Mouse (Mus musculus) embryonic facial prominence, embryonic 12.5 days (tissue): ENCODE measurements around the gene Cbfa2t2. TPM values are rescaled to one million over a fixed set of nuclear protein-coding genes. Genes with fewer than 3 reads are reported as not detected.

ENCODE experiments used
- ATAC-seq: fragments of 200-750 bp; cut with Nextera tagmentation; 2 replicates; pipeline ENCODE4 v1.8.0; 2017; ENCODE audit not compliant: insufficient number of reproducible peaks, insufficient read depth, low FRiP score, low TSS enrichment
- H3K27ac ChIP-seq: fragments of 300-500 bp; sonication (generic); 2 replicates; pipeline ENCODE4 v1.5.1; 2016; ENCODE audit warnings: mild to moderate bottlenecking
- H3K27me3 ChIP-seq: fragments of 300-500 bp; sonication (generic); 2 replicates; pipeline ENCODE4 v1.6.1; 2016; ENCODE audit warnings: mild to moderate bottlenecking, moderate library complexity
- H3K36me3 ChIP-seq: fragments of 300-500 bp; sonication (generic); 2 replicates; pipeline ENCODE4 v1.6.1; 2016; ENCODE audit warnings: mild to moderate bottlenecking
- H3K4me1 ChIP-seq: fragments of 300-500 bp; sonication (generic); 2 replicates; pipeline ENCODE4 v1.6.1; 2016
- H3K4me2 ChIP-seq: fragments of 300-500 bp; sonication (generic); replicated peaks from 2 replicates; pipeline ENCODE4 v1.6.1; 2016; ENCODE audit warnings: mild to moderate bottlenecking, moderate library complexity
- H3K4me3 ChIP-seq: fragments of 300-500 bp; sonication (generic); 2 replicates; pipeline ENCODE4 v1.5.1; 2016; ENCODE audit warnings: mild to moderate bottlenecking
- H3K9ac ChIP-seq: fragments of 300-500 bp; sonication (generic); 2 replicates; pipeline ENCODE4 v1.6.1; 2016; ENCODE audit warnings: mild to moderate bottlenecking, moderate library complexity
- H3K9me3 ChIP-seq: fragments of 300-500 bp; sonication (generic); 2 replicates; pipeline ENCODE4 v1.6.1; 2016; ENCODE audit warnings: mild to moderate bottlenecking, moderate library complexity
- WGBS: fragments of 180-500 bp; shearing (Covaris S2); methylation state at CpG from one replicate; pipeline ENCODE4 v1.1.7; 2016; 5-methylcytosine and 5-hydroxymethylcytosine counted together
- polyA plus RNA-seq: library from polyadenylated mRNA; unstranded; fragments of >200 nt; fragmentation: Nextera tagmentation; extraction: Ambion mirVana; gene quantifications from 2 replicates; pipeline ENCODE4 v1.2.1, GENCODE M21; 2016

Cbfa2t2 gene
- polyA plus RNA-seq, result 58.8 and 65.3 TPM in 2 replicates

GRCm38 (mm10) chr2:154436458-154437190, at the start of gene Cbfa2t2:
Gene Cbfa2t2, plus strand, starts transcription at chr2:154436481.
- H3K4me3 ChIP-seq, result peak within 1 kb of the TSS; percentile 95
- no peaks in the 10 kb centered on the region for H3K9me3 ChIP-seq
- H3K4me2 ChIP-seq, result peak within 1 kb of the TSS; percentile 49
- H3K4me1 ChIP-seq, result peaks cover 4% of the 10 kb centered on the region; the same call in 1 of the 2 replicates
- peak within 1 kb of the TSS; percentile 98 for H3K9ac ChIP-seq
- H3K36me3 ChIP-seq, result no peaks in the 10 kb centered on the region
- WGBS, result under 1% methylated on average over 65 of the region's 70 CpGs
- H3K27me3 ChIP-seq, result no peaks in the 10 kb centered on the region
- H3K27ac ChIP-seq, result peak within 1 kb of the TSS; percentile 97
- ATAC-seq, result peak; percentile 87

GRCm38 (mm10) chr2:154390180-154390964, 45.9 kb upstream of the Cbfa2t2 start:
- Histone ChIP-seq H3K4me3 (no peak overlapping the region), H3K27me3 (no peaks in the 10 kb centered on the region), H3K4me2 (no peak overlapping the region), H3K4me1 (no peaks in the 10 kb centered on the region), H3K9ac (no peak overlapping the region), H3K27ac (no peak overlapping the region), H3K9me3 (no peaks in the 10 kb centered on the region), H3K36me3 (no peaks in the 10 kb centered on the region)
- 81% methylated on average over 11 of the region's 11 CpGs for WGBS
- ATAC-seq, result peak; percentile 41; the same call in 1 of the 2 replicates

GRCm38 (mm10) chr2:154394602-154395001, 41.7 kb upstream of the Cbfa2t2 start:
- H3K4me3 ChIP-seq, result no peak overlapping the region
- no peak overlapping the region for H3K27ac ChIP-seq
- no peak for ATAC-seq
- no peaks in the 10 kb centered on the region for H3K4me1 ChIP-seq
- H3K36me3 ChIP-seq, result no peaks in the 10 kb centered on the region
- no peak overlapping the region for H3K9ac ChIP-seq
- no peaks in the 10 kb centered on the region for H3K9me3 ChIP-seq
- no peak overlapping the region for H3K4me2 ChIP-seq
- WGBS, result 74% methylated on average over 3 of the region's 3 CpGs
- H3K27me3 ChIP-seq, result no peaks in the 10 kb centered on the region

- no peak overlapping the region for H3K4me2 ChIP-seq
- no peak overlapping the region for H3K9ac ChIP-seq
- H3K4me3 ChIP-seq, result no peak overlapping the region
- 76% methylated on average over 2 of the region's 2 CpGs for WGBS
- no peaks in the 10 kb centered on the region for H3K36me3 ChIP-seq
- no peak for ATAC-seq
- H3K4me1 ChIP-seq, result no peaks in the 10 kb centered on the region
- H3K9me3 ChIP-seq, result no peaks in the 10 kb centered on the region
- H3K27me3 ChIP-seq, result no peaks in the 10 kb centered on the region
- no peak overlapping the region for H3K27ac ChIP-seq
Measured at GRCm38 (mm10) chr2:154396529-154396928, 39.8 kb upstream of the Cbfa2t2 start.

- Histone ChIP-seq H3K36me3 (no peaks in the 10 kb centered on the region), H3K27ac (no peak overlapping the region), H3K4me1 (peaks cover 7% of the 10 kb centered on the region), H3K9me3 (no peaks in the 10 kb centered on the region), H3K4me2 (no peak overlapping the region), H3K9ac (no peak overlapping the region), H3K27me3 (no peaks in the 10 kb centered on the region), H3K4me3 (no peak overlapping the region)
- ATAC-seq, result no peak
- 82% methylated on average over 7 of the region's 7 CpGs for WGBS
Measured at GRCm38 (mm10) chr2:154398267-154398666, 38.0 kb upstream of the Cbfa2t2 start.

GRCm38 (mm10) chr2:154399325-154399724, 37.0 kb upstream of the Cbfa2t2 start:
- 72% methylated on average over 2 of the region's 2 CpGs for WGBS
- H3K9me3 ChIP-seq, result no peaks in the 10 kb centered on the region
- no peak overlapping the region for H3K4me2 ChIP-seq
- H3K36me3 ChIP-seq, result no peaks in the 10 kb centered on the region
- H3K9ac ChIP-seq, result no peak overlapping the region
- ATAC-seq, result no peak
- H3K27ac ChIP-seq, result no peak overlapping the region
- H3K4me3 ChIP-seq, result no peak overlapping the region
- peaks cover 7% of the 10 kb centered on the region for H3K4me1 ChIP-seq
- H3K27me3 ChIP-seq, result no peaks in the 10 kb centered on the region

- peaks cover 7% of the 10 kb centered on the region for H3K4me1 ChIP-seq
- no peak overlapping the region for H3K9ac ChIP-seq
- H3K27ac ChIP-seq, result no peak overlapping the region
- ATAC-seq, result no peak
- H3K9me3 ChIP-seq, result no peaks in the 10 kb centered on the region
- H3K4me2 ChIP-seq, result no peak overlapping the region
- whole genome bisulfite sequencing, result 72% methylated on average over 1 of the region's 1 CpGs
- peaks cover 4% of the 10 kb centered on the region; the same call in 1 of the 2 replicates for H3K27me3 ChIP-seq
- H3K36me3 ChIP-seq, result no peaks in the 10 kb centered on the region
- no peak overlapping the region for H3K4me3 ChIP-seq
Measured at GRCm38 (mm10) chr2:154401976-154402375, 34.3 kb upstream of the Cbfa2t2 start.

- no peak; the same call in 1 of the 2 replicates for ATAC-seq
- Histone ChIP-seq H3K9me3 (no peaks in the 10 kb centered on the region), H3K27ac (0 out of 2 replicates have a peak overlapping the region, but pooled peaks have one; percentile 30), H3K4me1 (peaks cover 12% of the 10 kb centered on the region), H3K9ac (no peak overlapping the region), H3K4me2 (0 out of 2 replicates have a peak overlapping the region, but pooled peaks have one; percentile 3), H3K4me3 (no peak overlapping the region), H3K27me3 (peaks cover 10% of the 10 kb centered on the region), H3K36me3 (no peaks in the 10 kb centered on the region)
- WGBS, result 18% methylated on average over 7 of the region's 7 CpGs
Measured at GRCm38 (mm10) chr2:154402811-154403210, 33.5 kb upstream of the Cbfa2t2 start.

- Histone ChIP-seq H3K4me2 (no peak overlapping the region), H3K4me3 (no peak overlapping the region), H3K4me1 (peaks cover 12% of the 10 kb centered on the region), H3K27me3 (peaks cover 10% of the 10 kb centered on the region), H3K27ac (no peak overlapping the region), H3K36me3 (no peaks in the 10 kb centered on the region), H3K9ac (no peak overlapping the region), H3K9me3 (no peaks in the 10 kb centered on the region)
- 62% methylated on average over 5 of the region's 5 CpGs for WGBS
- no peak for ATAC-seq
Measured at GRCm38 (mm10) chr2:154405447-154405994, 30.8 kb upstream of the Cbfa2t2 start.

GRCm38 (mm10) chr2:154407063-154407642, 29.1 kb upstream of the Cbfa2t2 start:
- Histone ChIP-seq H3K4me2 (peak overlapping the region; percentile 85), H3K36me3 (no peaks in the 10 kb centered on the region), H3K4me3 (peak overlapping the region; percentile 80), H3K27me3 (peaks cover 10% of the 10 kb centered on the region), H3K4me1 (peaks cover 12% of the 10 kb centered on the region), H3K9me3 (no peaks in the 10 kb centered on the region), H3K27ac (no peak overlapping the region), H3K9ac (peak overlapping the region; percentile 60)
- ATAC-seq, result no peak; the same call in 1 of the 2 replicates
- 27% methylated on average over 11 of the region's 11 CpGs for WGBS

GRCm38 (mm10) chr2:154407643-154408445, 28.4 kb upstream of the Cbfa2t2 start, which contains the start of gene Snta1:
Gene Snta1, minus strand, starts transcription at chr2:154408099.
- peak; percentile 79; the same call in 1 of the 2 replicates for ATAC-seq
- 3% methylated on average over 83 of the region's 84 CpGs for WGBS
- H3K4me1 ChIP-seq, result peaks cover 9% of the 10 kb centered on the region
- H3K9ac ChIP-seq, result peak within 1 kb of the TSS; percentile 60
- H3K27ac ChIP-seq, result no peak within 1 kb of the TSS
- peak within 1 kb of the TSS; percentile 85 for H3K4me2 ChIP-seq
- H3K9me3 ChIP-seq, result no peaks in the 10 kb centered on the region
- H3K4me3 ChIP-seq, result peak within 1 kb of the TSS; percentile 80
- no peaks in the 10 kb centered on the region for H3K36me3 ChIP-seq
- peaks cover 10% of the 10 kb centered on the region for H3K27me3 ChIP-seq
